Mouse (Mus musculus): ENCODE measurements around the gene Aoc3. TPM values are rescaled to one million over a fixed set of nuclear protein-coding genes. Genes with fewer than 3 reads are reported as not detected.
"Not testable (repeated sequence)": the region's sequence is repeated elsewhere in the genome, so short reads cannot be mapped to it uniquely, and the experiment has no call there.

The Aoc3 gene
- polyA plus RNA-seq, 1 experiment from 2014 or later, result not detected

DNA sequence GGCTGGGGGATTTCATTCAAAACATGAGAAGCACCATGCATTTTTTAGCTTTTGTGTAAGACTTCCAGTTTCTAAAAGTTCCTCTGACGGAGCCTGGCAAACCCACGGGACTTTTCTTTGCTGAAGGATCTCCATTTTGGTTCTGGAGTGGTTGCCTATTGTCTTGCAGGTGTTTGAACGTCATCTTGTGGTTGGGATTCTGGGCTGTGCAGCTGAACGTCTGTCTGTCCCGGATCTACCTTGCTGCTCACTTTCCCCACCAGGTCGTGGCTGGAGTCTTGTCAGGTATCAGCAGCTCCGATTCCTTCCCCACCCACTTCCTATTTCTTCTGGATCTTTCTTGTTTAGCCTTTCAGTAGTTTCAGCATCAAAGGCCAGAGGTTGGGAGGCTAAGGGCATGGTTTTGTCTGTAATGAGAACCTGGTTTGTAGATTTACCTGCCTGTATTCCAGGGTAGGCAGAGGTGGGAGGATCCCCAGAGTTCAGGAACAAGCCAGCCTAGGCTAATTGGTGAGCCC lies 44.1 kb downstream of the Aoc3 start:
- no peak for DNase-seq (ENCODE audit: low spot score)
- WGBS, result 71% methylated on average over 7 of the region's 7 CpGs
- ATAC-seq (ENCODE audit: insufficient read depth, low FRiP score, low TSS enrichment), result no peak

DNA sequence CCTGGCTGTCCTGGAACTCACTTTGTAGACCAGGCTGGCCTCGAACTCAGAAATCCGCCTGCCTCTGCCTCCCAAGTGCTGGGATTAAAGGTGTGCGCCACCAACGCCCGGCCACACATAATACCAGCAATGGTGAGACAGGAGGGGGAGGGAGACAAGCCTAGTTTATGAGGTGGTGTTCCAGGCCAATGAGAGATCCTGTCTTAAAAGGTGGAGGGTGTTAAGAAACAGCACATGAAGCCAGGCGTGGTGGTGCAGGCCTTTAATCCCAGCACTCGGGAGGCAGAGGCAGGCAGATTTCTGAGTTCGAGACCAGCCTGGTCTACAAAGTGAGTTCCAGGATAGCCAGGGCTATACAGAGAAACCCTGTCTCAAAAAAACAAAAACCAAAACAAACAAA lies 47.8 kb downstream of the Aoc3 start:
- not testable (repeated sequence) for H3K36me3 ChIP-seq (ENCODE audit: control insufficient read depth, insufficient read depth, low read length); H3K9ac ChIP-seq (ENCODE audit: low read length); H3K4me2 ChIP-seq (ENCODE audit: low read depth); DNase-seq (ENCODE audit: low spot score); ATAC-seq (ENCODE audit: insufficient read depth, low FRiP score, low TSS enrichment); H3K27ac ChIP-seq (ENCODE audit: low read depth, low read length); H3K4me3 ChIP-seq (ENCODE audit: low read depth, low read length); H3K4me1 ChIP-seq (ENCODE audit: control insufficient read depth, insufficient read depth, low read length); H3K27me3 ChIP-seq (ENCODE audit: control insufficient read depth, insufficient read depth, low read length); H3K9me3 ChIP-seq (ENCODE audit: control insufficient read depth, low read length)
- WGBS, result 92% methylated on average over 8 of the region's 8 CpGs

More for the DNA sequence above, 44.1 kb downstream of the Aoc3 start:
- Histone ChIP-seq H3K4me3 (ENCODE audit: low read depth, low read length) (no peak overlapping the region), H3K27ac (ENCODE audit: low read depth, low read length) (no peak overlapping the region), H3K36me3 (ENCODE audit: control insufficient read depth, insufficient read depth, low read length) (no peaks in the 10 kb centered on the region), H3K27me3 (ENCODE audit: control insufficient read depth, insufficient read depth, low read length) (no peaks in the 10 kb centered on the region), H3K9ac (ENCODE audit: low read length) (no peak overlapping the region), H3K4me1 (ENCODE audit: control insufficient read depth, insufficient read depth, low read length) (no peaks in the 10 kb centered on the region), H3K4me2 (ENCODE audit: low read depth) (no peak overlapping the region), H3K9me3 (ENCODE audit: control insufficient read depth, low read length) (no peaks in the 10 kb centered on the region)

DNA sequence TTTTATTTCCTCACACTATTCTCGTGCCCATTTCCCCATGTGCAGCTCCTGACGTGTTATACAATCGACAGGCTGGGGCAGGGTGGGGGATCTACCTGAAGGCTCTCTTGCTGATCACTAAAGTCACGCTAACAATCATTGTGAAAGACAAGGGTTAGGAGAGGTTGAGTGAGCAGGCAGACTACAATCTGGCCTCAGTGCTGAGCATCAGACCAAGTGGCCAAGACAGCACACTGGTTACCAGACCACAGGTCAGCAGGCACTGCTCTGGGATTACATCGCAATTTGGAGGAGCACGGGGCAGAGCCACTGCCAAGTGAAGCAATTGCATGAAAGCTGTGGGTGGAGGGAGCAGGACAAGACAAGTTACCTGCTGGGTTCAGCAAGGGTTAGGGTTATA lies 48.5 kb downstream of the Aoc3 start:
- Histone ChIP-seq H3K27ac (ENCODE audit: low read depth, low read length) (no peak overlapping the region), H3K4me2 (ENCODE audit: low read depth) (no peak overlapping the region), H3K9ac (ENCODE audit: low read length) (no peak overlapping the region), H3K36me3 (ENCODE audit: control insufficient read depth, insufficient read depth, low read length) (no peaks in the 10 kb centered on the region), H3K4me3 (ENCODE audit: low read depth, low read length) (no peak overlapping the region), H3K9me3 (ENCODE audit: control insufficient read depth, low read length) (no peaks in the 10 kb centered on the region), H3K4me1 (ENCODE audit: control insufficient read depth, insufficient read depth, low read length) (no peaks in the 10 kb centered on the region), H3K27me3 (ENCODE audit: control insufficient read depth, insufficient read depth, low read length) (no peaks in the 10 kb centered on the region)
- ATAC-seq (ENCODE audit: insufficient read depth, low FRiP score, low TSS enrichment), result no peak
- no peak for DNase-seq (ENCODE audit: low spot score)
- WGBS, result 84% methylated on average over 6 of the region's 6 CpGs

DNA sequence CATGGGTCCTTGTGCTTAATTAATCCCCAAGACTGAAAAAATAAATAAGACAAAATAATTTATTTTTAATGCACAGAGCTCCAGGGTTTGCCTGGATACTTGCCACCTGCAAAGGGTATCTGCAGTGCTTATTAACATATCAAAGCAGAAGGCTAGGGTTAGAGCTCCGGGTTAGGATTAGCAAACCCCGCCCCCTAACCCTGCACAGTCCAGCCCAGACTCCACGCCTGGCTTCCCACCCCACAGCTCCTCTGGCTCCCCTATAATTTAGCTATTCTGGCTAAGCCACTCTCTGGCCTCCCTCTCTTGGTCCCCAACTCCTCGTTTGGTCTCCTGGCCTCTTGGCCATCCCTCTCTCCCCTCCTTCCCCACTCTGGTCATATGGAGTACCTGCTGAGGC lies 51.4 kb downstream of the Aoc3 start:
- no peak for ATAC-seq (ENCODE audit: insufficient read depth, low FRiP score, low TSS enrichment)
- H3K9ac ChIP-seq (ENCODE audit: low read length), result no peak overlapping the region
- H3K4me2 ChIP-seq (ENCODE audit: low read depth), result no peak overlapping the region
- WGBS, result 21% methylated on average over 4 of the region's 4 CpGs
- no peak for DNase-seq (ENCODE audit: low spot score)
- no peak overlapping the region for H3K4me3 ChIP-seq (ENCODE audit: low read depth, low read length)
- no peaks in the 10 kb centered on the region for H3K27me3 ChIP-seq (ENCODE audit: control insufficient read depth, insufficient read depth, low read length)
- no peaks in the 10 kb centered on the region for H3K36me3 ChIP-seq (ENCODE audit: control insufficient read depth, insufficient read depth, low read length)
- no peaks in the 10 kb centered on the region for H3K4me1 ChIP-seq (ENCODE audit: control insufficient read depth, insufficient read depth, low read length)
- H3K27ac ChIP-seq (ENCODE audit: low read depth, low read length), result no peak overlapping the region
- no peaks in the 10 kb centered on the region for H3K9me3 ChIP-seq (ENCODE audit: control insufficient read depth, low read length)

Small RNA genes within 50 kb of the gene (microRNA-seq; reads per million reads assigned to microRNA genes)
- not detected for gene Gm25593

Other genes starting within 250 kb of the Aoc3 start
- gene Coasy, start 248.0 kb upstream of the Aoc3 start, polyA plus RNA-seq (2014; fragmentation: Nextera tagmentation; extraction: Ambion mirVana), result 55.5 and 55.9 TPM in 2 replicates
- 55.6 and 61.6 TPM in 2 replicates for gene Mlx, start 243.3 kb upstream of the Aoc3 start, polyA plus RNA-seq (2014; fragmentation: Nextera tagmentation; extraction: Ambion mirVana)
- gene Psmc3ip, start 235.2 kb upstream of the Aoc3 start, polyA plus RNA-seq (2014; fragmentation: Nextera tagmentation; extraction: Ambion mirVana), result 49.3 and 50.8 TPM in 2 replicates
- 14.3 and 14.4 TPM in 2 replicates for gene Retreg3, start 210.7 kb upstream of the Aoc3 start, polyA plus RNA-seq (2014; fragmentation: Nextera tagmentation; extraction: Ambion mirVana)
- gene Tubg1, start 210.7 kb upstream of the Aoc3 start, polyA plus RNA-seq (2014; fragmentation: Nextera tagmentation; extraction: Ambion mirVana), result 111 and 116 TPM in 2 replicates
- gene Tubg2, start 174.7 kb upstream of the Aoc3 start, polyA plus RNA-seq (2014; fragmentation: Nextera tagmentation; extraction: Ambion mirVana), result 6.2 and 6.9 TPM in 2 replicates
- gene Cntnap1, start 160.1 kb upstream of the Aoc3 start, polyA plus RNA-seq (2014; fragmentation: Nextera tagmentation; extraction: Ambion mirVana), result 0.94 and 1.0 TPM in 2 replicates
- gene Plekhh3, start 159.3 kb upstream of the Aoc3 start, polyA plus RNA-seq (2014; fragmentation: Nextera tagmentation; extraction: Ambion mirVana), result 9.2 and 11.8 TPM in 2 replicates
- gene Ccr10, start 155.2 kb upstream of the Aoc3 start, polyA plus RNA-seq (2014; fragmentation: Nextera tagmentation; extraction: Ambion mirVana), result 0.14 and 0.44 TPM in 2 replicates
- gene Ezh1, start 104.1 kb upstream of the Aoc3 start, polyA plus RNA-seq (2014; fragmentation: Nextera tagmentation; extraction: Ambion mirVana), result 11.2 and 12.4 TPM in 2 replicates
- gene Ramp2, start 84.6 kb upstream of the Aoc3 start, polyA plus RNA-seq (2014; fragmentation: Nextera tagmentation; extraction: Ambion mirVana), result 72.6 and 73.3 TPM in 2 replicates
- 124 and 126 TPM in 2 replicates for gene Vps25, start 76.9 kb upstream of the Aoc3 start, polyA plus RNA-seq (2014; fragmentation: Nextera tagmentation; extraction: Ambion mirVana)
- 6.4 and 7.6 TPM in 2 replicates for gene Wnk4, start 70.0 kb upstream of the Aoc3 start, polyA plus RNA-seq (2014; fragmentation: Nextera tagmentation; extraction: Ambion mirVana)
- gene Cntd1, start 51.6 kb upstream of the Aoc3 start, polyA plus RNA-seq (2014; fragmentation: Nextera tagmentation; extraction: Ambion mirVana), result 1.6 and 2.5 TPM in 2 replicates
- gene Coa3, start 51.5 kb upstream of the Aoc3 start, polyA plus RNA-seq (2014; fragmentation: Nextera tagmentation; extraction: Ambion mirVana), result 190 and 196 TPM in 2 replicates
- gene Becn1, start 28.3 kb upstream of the Aoc3 start, polyA plus RNA-seq (2014; fragmentation: Nextera tagmentation; extraction: Ambion mirVana), result 174 and 177 TPM in 2 replicates
- 154 and 157 TPM in 2 replicates for gene Psme3, start 14.4 kb upstream of the Aoc3 start, polyA plus RNA-seq (2014; fragmentation: Nextera tagmentation; extraction: Ambion mirVana)
- gene Aoc2, start 5.5 kb upstream of the Aoc3 start, polyA plus RNA-seq (2014; fragmentation: Nextera tagmentation; extraction: Ambion mirVana), result 1.4 and 1.8 TPM in 2 replicates
- gene G6pc, start 37.0 kb downstream of the Aoc3 start, polyA plus RNA-seq (2014; fragmentation: Nextera tagmentation; extraction: Ambion mirVana), result not detected in 2 replicates
- gene Aarsd1, start 87.0 kb downstream of the Aoc3 start, polyA plus RNA-seq (2014; fragmentation: Nextera tagmentation; extraction: Ambion mirVana), result 87.8 and 92.8 TPM in 2 replicates
- 9.9 and 12.5 TPM in 2 replicates for gene Gm27029, start 94.2 kb downstream of the Aoc3 start, polyA plus RNA-seq (2014; fragmentation: Nextera tagmentation; extraction: Ambion mirVana)
- 18.0 and 18.6 TPM in 2 replicates for gene Rundc1, start 94.5 kb downstream of the Aoc3 start, polyA plus RNA-seq (2014; fragmentation: Nextera tagmentation; extraction: Ambion mirVana)
- gene Ptges3l, start 94.7 kb downstream of the Aoc3 start, polyA plus RNA-seq (2014; fragmentation: Nextera tagmentation; extraction: Ambion mirVana), result 6.9 and 7.1 TPM in 2 replicates
- 389 and 414 TPM in 2 replicates for gene Rpl27, start 111.7 kb downstream of the Aoc3 start, polyA plus RNA-seq (2014; fragmentation: Nextera tagmentation; extraction: Ambion mirVana)
- 2.4 and 3.1 TPM in 2 replicates for gene Ifi35, start 117.8 kb downstream of the Aoc3 start, polyA plus RNA-seq (2014; fragmentation: Nextera tagmentation; extraction: Ambion mirVana)
- 43.9 and 49.0 TPM in 2 replicates for gene Rnd2, start 134.4 kb downstream of the Aoc3 start, polyA plus RNA-seq (2014; fragmentation: Nextera tagmentation; extraction: Ambion mirVana)
- gene Vat1, start 135.6 kb downstream of the Aoc3 start, polyA plus RNA-seq (2014; fragmentation: Nextera tagmentation; extraction: Ambion mirVana), result 52.3 and 55.8 TPM in 2 replicates
- gene Brca1, start 221.3 kb downstream of the Aoc3 start, polyA plus RNA-seq (2014; fragmentation: Nextera tagmentation; extraction: Ambion mirVana), result 20.3 and 20.4 TPM in 2 replicates
- gene Nbr1, start 221.5 kb downstream of the Aoc3 start, polyA plus RNA-seq (2014; fragmentation: Nextera tagmentation; extraction: Ambion mirVana), result 89.0 and 99.1 TPM in 2 replicates

Data from neural tube, embryonic 11.5 days (tissue).